Mouse (Mus musculus): ENCODE measurements around the gene Fgd3. TPM values are rescaled to one million over a fixed set of nuclear protein-coding genes. Genes with fewer than 3 reads are reported as not detected.

Gene Fgd3
- total RNA-seq, 2 experiments from 2014 or later, result 3.5 to 6.3 TPM

GRCm38 (mm10) chr13:49341831-49342722, 22.0 kb upstream of the Fgd3 start:
- peak in 1 of 2 experiments; percentile 41 for DNase-seq (ENCODE audit: low spot score in 2 of 2)

- peak; percentile 88 to 89 for DNase-seq (ENCODE audit: low spot score in 2 of 2)
These were observed 21.1 kb upstream of the Fgd3 start, which contains the start of gene Bicd2 for GRCm38 (mm10) chr13:49341012-49341830. Gene Bicd2, plus strand, starts transcription at chr13:49341585.

- peak; percentile 55 to 60 for DNase-seq (ENCODE audit: low spot score in 2 of 2)
These were observed 18.9 kb upstream of the Fgd3 start for GRCm38 (mm10) chr13:49338893-49339546.

GRCm38 (mm10) chr13:49335077-49335982, 15.2 kb upstream of the Fgd3 start:
- DNase-seq (ENCODE audit: low spot score in 2 of 2), result no peak

- no peak for DNase-seq (ENCODE audit: low spot score in 2 of 2)
These were observed 13.1 kb upstream of the Fgd3 start for GRCm38 (mm10) chr13:49333250-49333649.

- no peak for DNase-seq (ENCODE audit: low spot score in 2 of 2)
These were observed 8.0 kb upstream of the Fgd3 start for GRCm38 (mm10) chr13:49328101-49328500.

GRCm38 (mm10) chr13:49326246-49327206, 6.4 kb upstream of the Fgd3 start:
- peak in 1 of 2 experiments; percentile 49 for DNase-seq (ENCODE audit: low spot score in 2 of 2)

GRCm38 (mm10) chr13:49324871-49325270, 4.8 kb upstream of the Fgd3 start:
- no peak for DNase-seq (ENCODE audit: low spot score in 2 of 2)

GRCm38 (mm10) chr13:49322739-49323138, 2.6 kb upstream of the Fgd3 start:
- DNase-seq (ENCODE audit: low spot score in 2 of 2), result no peak

GRCm38 (mm10) chr13:49322169-49322568, 2.1 kb upstream of the Fgd3 start:
- no peak for DNase-seq (ENCODE audit: low spot score in 2 of 2)

GRCm38 (mm10) chr13:49321452-49321851, 1.3 kb upstream of the Fgd3 start:
- DNase-seq (ENCODE audit: low spot score in 2 of 2), result no peak

GRCm38 (mm10) chr13:49320514-49320913, 403 bp upstream of the Fgd3 start:
- no peak for DNase-seq (ENCODE audit: low spot score in 2 of 2)

- no peak for DNase-seq (ENCODE audit: low spot score in 2 of 2)
These were observed 2.2 kb downstream of the Fgd3 start for GRCm38 (mm10) chr13:49317914-49318313.

GRCm38 (mm10) chr13:49317508-49317907, 2.6 kb downstream of the Fgd3 start:
- no peak for DNase-seq (ENCODE audit: low spot score in 2 of 2)

- no peak for DNase-seq (ENCODE audit: low spot score in 2 of 2)
These were observed 3.5 kb downstream of the Fgd3 start for GRCm38 (mm10) chr13:49316386-49317162.

GRCm38 (mm10) chr13:49311642-49312041, 8.5 kb downstream of the Fgd3 start:
- no peak for DNase-seq (ENCODE audit: low spot score in 2 of 2)

GRCm38 (mm10) chr13:49309501-49309900, 10.6 kb downstream of the Fgd3 start:
- DNase-seq (ENCODE audit: low spot score in 2 of 2), result no peak

GRCm38 (mm10) chr13:49308861-49309403, 11.2 kb downstream of the Fgd3 start:
- DNase-seq (ENCODE audit: low spot score in 2 of 2), result no peak
